Mouse (Mus musculus) intestine, embryonic 16.5 days (tissue): ENCODE measurements around the gene Brcc3. TPM values are rescaled to one million over a fixed set of nuclear protein-coding genes. Genes with fewer than 3 reads are reported as not detected.
"Not testable (repeated sequence)": the region's sequence is repeated elsewhere in the genome, so short reads cannot be mapped to it uniquely, and the experiment has no call there.

ENCODE experiments used
- ATAC-seq: fragments of 200-750 bp; cut with Nextera tagmentation; 2 replicates; pipeline ENCODE4 v1.8.0; 2017; ENCODE audit warnings: moderate TSS enrichment, moderate library complexity
- H3K27ac ChIP-seq: fragments of 300-500 bp; sonication (generic); 2 replicates; pipeline ENCODE4 v1.5.1; 2014; ENCODE audit warnings: mild to moderate bottlenecking, low read length
- H3K27me3 ChIP-seq: fragments of 300-500 bp; sonication (generic); replicated peaks from 2 replicates; pipeline ENCODE4 v1.6.1; 2014; ENCODE audit warnings: low read length, control low read depth, mixed read lengths; ENCODE audit not compliant: control insufficient read depth, insufficient read depth
- H3K36me3 ChIP-seq: fragments of 300-500 bp; sonication (generic); 2 replicates; pipeline ENCODE4 v1.6.1; 2014; ENCODE audit warnings: low read length, control low read depth; ENCODE audit not compliant: control insufficient read depth, insufficient read depth
- H3K4me1 ChIP-seq: fragments of 300-500 bp; sonication (generic); 2 replicates; pipeline ENCODE4 v1.6.1; 2014; ENCODE audit warnings: low read length, control low read depth, mixed read lengths; ENCODE audit not compliant: control insufficient read depth, insufficient read depth
- H3K4me2 ChIP-seq: fragments of 300-500 bp; sonication (generic); 2 replicates; pipeline ENCODE4 v1.6.1; 2014; ENCODE audit warnings: low read depth, low read length, control low read depth
- H3K4me3 ChIP-seq: fragments of 300-500 bp; sonication (generic); 2 replicates; pipeline ENCODE4 v1.5.1; 2014; ENCODE audit warnings: mild to moderate bottlenecking, low read length
- H3K9ac ChIP-seq: fragments of 300-500 bp; sonication (generic); 2 replicates; pipeline ENCODE4 v1.6.1; 2014; ENCODE audit warnings: low read depth, low read length
- H3K9me3 ChIP-seq: fragments of 300-500 bp; sonication (generic); 2 replicates; pipeline ENCODE4 v1.6.1; 2016; ENCODE audit warnings: low read length, control low read depth; ENCODE audit not compliant: control insufficient read depth
- WGBS: fragments of 180-500 bp; shearing (Covaris S2); extraction: QIAGEN DNeasy Blood & Tissue Kit; methylation state at CpG from one replicate; pipeline ENCODE4 v1.1.7; 2014; 5-methylcytosine and 5-hydroxymethylcytosine counted together
- polyA plus RNA-seq: library from polyadenylated mRNA; unstranded; fragments of >200 nt; fragmentation: Nextera tagmentation; extraction: Ambion mirVana; gene quantifications from 2 replicates; pipeline ENCODE4 v1.2.1, GENCODE M21; 2015

Brcc3 gene
- polyA plus RNA-seq, 1 experiment from 2014 or later: 64.8 TPM

- Histone ChIP-seq H3K36me3 (no peaks in the 10 kb centered on the region), H3K27ac (no peak overlapping the region), H3K4me1 (no peaks in the 10 kb centered on the region), H3K9me3 (no peaks in the 10 kb centered on the region), H3K9ac (no peak overlapping the region), H3K27me3 (no peaks in the 10 kb centered on the region), H3K4me3 (no peak overlapping the region), H3K4me2 (no peak overlapping the region)
- no peak for ATAC-seq
Observed at GRCm38 (mm10) chrX:75403350-75403749, 13.1 kb upstream of the Brcc3 start.

DNA sequence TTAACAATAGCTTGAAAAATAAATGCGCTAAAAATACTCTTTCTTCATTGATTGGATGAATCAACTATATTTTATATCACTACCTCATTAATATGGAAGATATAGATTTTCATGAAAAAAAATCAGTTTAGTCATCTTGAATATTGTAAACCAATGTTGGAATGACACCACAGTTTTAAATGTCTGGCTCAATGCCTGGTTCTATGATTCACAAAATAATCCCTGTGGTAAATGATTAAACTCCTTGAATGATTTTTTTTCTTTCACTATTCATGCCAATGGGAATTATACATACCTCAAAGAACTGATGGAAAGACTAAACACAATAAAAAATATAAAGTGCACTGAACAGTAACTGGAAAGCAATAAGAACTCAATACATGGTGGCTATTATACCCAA, 6.7 kb upstream of the Brcc3 start:
- Histone ChIP-seq H3K4me1 (no peaks in the 10 kb centered on the region), H3K27ac (no peak overlapping the region), H3K9me3 (no peaks in the 10 kb centered on the region), H3K4me3 (no peak overlapping the region), H3K9ac (no peak overlapping the region), H3K36me3 (no peaks in the 10 kb centered on the region), H3K27me3 (no peaks in the 10 kb centered on the region), H3K4me2 (no peak overlapping the region)
- no peak for ATAC-seq
- WGBS: 88% methylated on average over 1 of the region's 1 CpGs

DNA sequence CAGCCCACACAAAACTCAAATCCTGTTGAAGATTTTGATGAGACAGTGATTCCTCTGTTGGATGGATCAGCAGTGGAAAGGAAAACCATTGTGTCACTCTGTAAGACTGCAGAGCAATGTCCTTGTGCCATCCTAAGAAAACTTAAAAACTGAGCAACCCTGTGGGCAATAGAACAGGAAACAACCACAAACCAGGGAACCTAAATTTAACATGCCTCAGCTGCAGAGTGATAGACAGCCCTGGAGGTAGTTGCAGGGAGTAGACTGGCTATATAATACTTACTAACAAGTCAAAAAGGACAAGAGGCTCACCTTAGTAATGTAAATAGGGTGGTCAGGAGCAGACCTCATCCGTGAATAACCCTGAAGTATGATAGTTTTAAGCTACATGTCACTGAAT, 38.2 kb downstream of the Brcc3 start:
- Histone ChIP-seq H3K4me1 (no peaks in the 10 kb centered on the region), H3K27ac (no peak overlapping the region), H3K9me3 (no peaks in the 10 kb centered on the region), H3K4me2 (no peak overlapping the region), H3K36me3 (no peaks in the 10 kb centered on the region), H3K4me3 (no peak overlapping the region), H3K27me3 (no peaks in the 10 kb centered on the region), H3K9ac (no peak overlapping the region)
- no peak for ATAC-seq
- 85% methylated on average over 1 of the region's 1 CpGs for WGBS

DNA sequence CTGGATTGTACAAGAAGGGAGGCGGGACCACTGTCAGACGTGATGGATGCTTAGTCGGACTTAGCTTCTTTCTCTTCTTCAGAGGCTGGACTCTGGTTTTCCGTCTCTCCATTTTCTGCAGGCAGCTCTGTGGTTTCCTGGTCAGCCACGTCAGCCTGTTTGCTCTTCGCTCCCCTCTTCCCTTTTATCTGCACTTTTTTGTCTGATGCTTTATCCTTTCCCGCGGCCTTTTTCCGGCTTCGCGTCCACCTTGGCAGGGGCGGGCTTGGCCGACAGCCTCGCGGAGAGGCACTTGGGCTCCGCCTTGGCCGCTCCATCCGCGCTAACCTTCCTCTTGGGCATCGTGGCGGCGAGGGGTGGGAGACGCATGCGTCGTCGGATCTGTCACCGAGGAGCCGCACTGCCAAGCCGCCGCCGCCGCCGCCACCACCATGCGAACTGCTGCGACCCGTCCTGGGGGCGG, 58.8 kb downstream of the Brcc3 start:
- ATAC-seq: peak; percentile 79
- peak overlapping the region; percentile 49 for H3K4me2 ChIP-seq
- WGBS: 14% methylated on average over 37 of the region's 37 CpGs
- H3K9ac ChIP-seq: peak overlapping the region; percentile 49; the same call in 1 of the 2 replicates
- H3K27me3 ChIP-seq, H3K27ac ChIP-seq, H3K9me3 ChIP-seq, H3K36me3 ChIP-seq, H3K4me1 ChIP-seq: not testable (repeated sequence)
- peak overlapping the region; percentile 43 for H3K4me3 ChIP-seq

GRCm38 (mm10) chrX:75489886-75490285, 73.5 kb downstream of the Brcc3 start:
- Histone ChIP-seq H3K9ac (no peak overlapping the region), H3K36me3 (no peaks in the 10 kb centered on the region), H3K9me3 (no peaks in the 10 kb centered on the region), H3K4me1 (no peaks in the 10 kb centered on the region), H3K27ac (no peak overlapping the region), H3K4me3 (no peak overlapping the region), H3K27me3 (no peaks in the 10 kb centered on the region), H3K4me2 (no peak overlapping the region)
- no peak for ATAC-seq
- WGBS: 100% methylated on average over 1 of the region's 1 CpGs

Other genes with a start within 250 kb of the Brcc3 start
- gene Fundc2, start 34.2 kb upstream of the Brcc3 start, polyA plus RNA-seq: 54.7 and 55.7 TPM in 2 replicates
- 1.1 TPM in 2 replicates for gene F8, start 34.0 kb upstream of the Brcc3 start, polyA plus RNA-seq
- 16.2 and 19.7 TPM in 2 replicates for gene Cmc4, start within 50 bp of the Brcc3 start, polyA plus RNA-seq
- 7.1 and 7.7 TPM in 2 replicates for gene Mtcp1, start within 50 bp of the Brcc3 start, polyA plus RNA-seq
- gene Vbp1, start 97.7 kb downstream of the Brcc3 start, polyA plus RNA-seq: 125 and 127 TPM in 2 replicates
- 1.7 TPM in 2 replicates for gene Rab39b, start 161.6 kb downstream of the Brcc3 start, polyA plus RNA-seq